Mouse (Mus musculus) liver, adult 10 weeks (tissue): Measurements from ENCODE around the gene Mdn1. TPM values are rescaled to one million over a fixed set of nuclear protein-coding genes. Genes with fewer than 3 reads are reported as not detected.

Experiments
- polyA plus RNA-seq: library from polyadenylated mRNA; stranded (reverse); fragments of 350-450 nt; fragmentation: Illumina TruSeq; extraction: RNeasy Lipid Tissue Mini Kit (QIAGEN cat#74804); gene quantifications from one replicate; pipeline ENCODE4 v1.2.3, GENCODE M21; 2014; ENCODE audit warnings: low read depth, low replicate concordance

The Mdn1 gene
- polyA plus RNA-seq, result 5.1 TPM

GRCm38 (mm10) chr4:32656918-32657662, at the start of gene Mdn1:
Gene Mdn1 (plus strand): TSS chr4:32657119.

GRCm38 (mm10) chr4:32615034-32615881, 41.7 kb upstream of the Mdn1 start, which contains the start of gene Casp8ap2:
Gene Casp8ap2 (plus strand): TSS chr4:32615451.

GRCm38 (mm10) chr4:32799966-32800576, 143.2 kb downstream of the Mdn1 start, which contains the start of gene Lyrm2:
Gene Lyrm2 (plus strand): TSS chr4:32800253.

Other genes with a start within 250 kb of the Mdn1 start
- gene Gja10, start 54.4 kb upstream of the Mdn1 start, polyA plus RNA-seq, result 0.26 TPM
- 5.9 TPM for gene Casp8ap2, start 41.7 kb upstream of the Mdn1 start, polyA plus RNA-seq
- gene Lyrm2, start 143.1 kb downstream of the Mdn1 start, polyA plus RNA-seq, result 39.7 TPM